Mouse (Mus musculus) Patski (cell line): ENCODE data around the gene Arhgef39. TPM values are rescaled to one million over a fixed set of nuclear protein-coding genes. Genes with fewer than 3 reads are reported as not detected.

ENCODE experiments used
- ATAC-seq: fragments of 100-300 bp; one replicate; pipeline ENCODE4 v1.8.0; 2021
- CTCF ChIA-PET: fragments of 350-600 bp; sonication (Branson Sonifier 250); formaldehyde crosslinking; loops from one replicate; lab custom pipeline; 2022; ENCODE audit warnings: inconsistent platforms; lab: Charles Lee
- POLR2A ChIA-PET: fragments of 350-600 bp; sonication (Branson Sonifier 250); formaldehyde crosslinking; loops from one replicate; lab custom pipeline; 2022; ENCODE audit warnings: antibody characterized with exemption, inconsistent platforms; lab: Charles Lee
- DNase-seq: peaks from one replicate; pipeline ENCODE4 v3.0.0-alpha.2; 2011; ENCODE audit warnings: low read depth, low spot score
- H3K27me3 ChIP-seq: fragments of 371-371 bp; one replicate; pipeline ENCODE4 v1.5.1; 2021
- CTCF ChIP-seq: fragments of 100-300 bp; IDR thresholded peaks from one replicate; pipeline ENCODE4 v1.5.1; 2021
- in situ Hi-C: fragments of 300-500 bp; cut with MboI; formaldehyde crosslinking; loops from 3 replicates; pipeline ENCODE4 v1.11.1; 2018; ENCODE audit warnings: low pct_unique_long_range_greater_than_20kb, mixed read lengths
- polyA plus RNA-seq: library from polyadenylated mRNA; unstranded; gene quantifications from one replicate; pipeline ENCODE4 v1.2.3, GENCODE M21; 2021

Arhgef39 gene
- polyA plus RNA-seq, 1 experiment from 2014 or later: 5.5 TPM

- in situ Hi-C loops: no loop called here
- CTCF ChIA-PET: interaction anchor here (0.8 to 1.0 kb wide), 2 partner anchors 30 to 33 kb away, joined by 3 read pairs; partner anchors contain the start of gene Creb3
Observed at GRCm38 (mm10) chr4:43528487-43528886, 29.0 kb upstream of the Arhgef39 start.

GRCm38 (mm10) chr4:43527880-43528279 is 28.4 kb upstream of the Arhgef39 start:
- H3K27me3 ChIP-seq: no peaks in the 10 kb centered on the region
- no peak for TF ChIP-seq CTCF
- POLR2A ChIA-PET: no interaction called here
- CTCF ChIA-PET: interaction anchor here (0.8 to 1.0 kb wide), 2 partner anchors 30 to 34 kb away, joined by 3 read pairs; partner anchors contain the start of gene Creb3
- in situ Hi-C loops: no loop called here
- no peak for DNase-seq
- ATAC-seq: no peak

More at GRCm38 (mm10) chr4:43528487-43528886, 29.0 kb upstream of the Arhgef39 start:
- ATAC-seq (no peak), DNase-seq (no peak)
- H3K27me3 ChIP-seq: no peaks in the 10 kb centered on the region
- no peak for TF ChIP-seq CTCF
- POLR2A ChIA-PET: no interaction called here

GRCm38 (mm10) chr4:43519956-43520355 is 20.5 kb upstream of the Arhgef39 start:
- ChIA-PET POLR2A (interaction anchor here (1.6 kb wide), 1 partner anchor 23 kb away, joined by 3 read pairs; no protein-coding TSS in a partner anchor), CTCF (interaction anchor here (2.0 kb wide), 1 partner anchor 11 kb away, joined by 12 read pairs; no protein-coding TSS in a partner anchor)
- ATAC-seq (peak; percentile 38), DNase-seq (no peak)
- H3K27me3 ChIP-seq: no peaks in the 10 kb centered on the region
- in situ Hi-C loops: no loop called here
- no peak for TF ChIP-seq CTCF

GRCm38 (mm10) chr4:43519551-43519950 is 20.1 kb upstream of the Arhgef39 start:
- ATAC-seq (no peak), DNase-seq (no peak)
- in situ Hi-C loops: no loop called here
- ChIA-PET POLR2A (interaction anchor here (1.6 kb wide), 1 partner anchor 22 kb away, joined by 3 read pairs; no protein-coding TSS in a partner anchor), CTCF (interaction anchor here (2.0 kb wide), 1 partner anchor 11 kb away, joined by 12 read pairs; no protein-coding TSS in a partner anchor)
- TF ChIP-seq CTCF: no peak
- no peaks in the 10 kb centered on the region for H3K27me3 ChIP-seq

- ATAC-seq: no peak
- in situ Hi-C loops: no loop called here
- TF ChIP-seq CTCF: no peak
- POLR2A ChIA-PET: no interaction called here
- H3K27me3 ChIP-seq: no peaks in the 10 kb centered on the region
- CTCF ChIA-PET: interaction anchor here (1.0 kb wide), 1 partner anchor 14 kb away, joined by 3 read pairs; no protein-coding TSS in a partner anchor
- no peak for DNase-seq
Observed at GRCm38 (mm10) chr4:43515764-43516708, 16.5 kb upstream of the Arhgef39 start.

- POLR2A ChIA-PET: no interaction called here
- in situ Hi-C loops: no loop called here
- DNase-seq (no peak), ATAC-seq (no peak)
- no peaks in the 10 kb centered on the region for H3K27me3 ChIP-seq
- no peak for TF ChIP-seq CTCF
- CTCF ChIA-PET: no interaction called here
Observed at GRCm38 (mm10) chr4:43513791-43514190, 14.3 kb upstream of the Arhgef39 start.

- ATAC-seq (no peak), DNase-seq (no peak)
- no peak for TF ChIP-seq CTCF
- CTCF ChIA-PET: interaction anchor here (2.0 kb wide), 1 partner anchor 18 kb away, joined by 5 read pairs; no protein-coding TSS in a partner anchor
- no peaks in the 10 kb centered on the region for H3K27me3 ChIP-seq
- POLR2A ChIA-PET: no interaction called here
- in situ Hi-C loops: no loop called here
Observed at GRCm38 (mm10) chr4:43513300-43513699, 13.8 kb upstream of the Arhgef39 start.

GRCm38 (mm10) chr4:43512653-43513052 is 13.2 kb upstream of the Arhgef39 start:
- ChIA-PET POLR2A (no interaction called here), CTCF (interaction anchor here (2.0 kb wide), 1 partner anchor 18 kb away, joined by 5 read pairs; no protein-coding TSS in a partner anchor)
- TF ChIP-seq CTCF: no peak
- in situ Hi-C loops: no loop called here
- ATAC-seq: no peak
- DNase-seq: no peak
- H3K27me3 ChIP-seq: no peaks in the 10 kb centered on the region

GRCm38 (mm10) chr4:43511675-43512454 is 12.4 kb upstream of the Arhgef39 start:
- POLR2A ChIA-PET: no interaction called here

GRCm38 (mm10) chr4:43509109-43509508 is 9.6 kb upstream of the Arhgef39 start:
- in situ Hi-C loops: no loop called here
- POLR2A ChIA-PET: no interaction called here
- H3K27me3 ChIP-seq: no peaks in the 10 kb centered on the region
- TF ChIP-seq CTCF: no peak
- CTCF ChIA-PET: no interaction called here
- no peak for ATAC-seq
- no peak for DNase-seq

More at GRCm38 (mm10) chr4:43511675-43512454, 12.4 kb upstream of the Arhgef39 start:
- no peak for ATAC-seq
- no peak for DNase-seq
- CTCF ChIA-PET: interaction anchor here (2.0 kb wide), 1 partner anchor 19 kb away, joined by 5 read pairs; no protein-coding TSS in a partner anchor
- no peak for TF ChIP-seq CTCF
- in situ Hi-C loops: no loop called here
- no peaks in the 10 kb centered on the region for H3K27me3 ChIP-seq
